Mouse (Mus musculus) retina, postnatal 7 days (tissue): ENCODE results near the gene Mta3.
"Not testable (repeated sequence)": the region's sequence is repeated elsewhere in the genome, so short reads cannot be mapped to it uniquely, and the experiment has no call there.

ENCODE experiments used
- DNase-seq: peaks from one replicate; pipeline ENCODE4 v3.0.0-alpha.2; 2012; ENCODE audit warnings: low read depth, low spot score

Gene Mta3

GRCm38 (mm10) chr17:83708891-83709290 lies 2.9 kb downstream of the Mta3 start:
- no peak for DNase-seq

GRCm38 (mm10) chr17:83709517-83709916 lies 3.6 kb downstream of the Mta3 start:
- DNase-seq, result not testable (repeated sequence)

GRCm38 (mm10) chr17:83710639-83711038 lies 4.7 kb downstream of the Mta3 start:
- DNase-seq, result no peak

- no peak for DNase-seq
Observed at GRCm38 (mm10) chr17:83712341-83712740, 6.4 kb downstream of the Mta3 start.

GRCm38 (mm10) chr17:83720449-83720848 lies 14.5 kb downstream of the Mta3 start:
- no peak for DNase-seq

GRCm38 (mm10) chr17:83721157-83721556 lies 15.2 kb downstream of the Mta3 start:
- DNase-seq, result no peak

GRCm38 (mm10) chr17:83723064-83723463 lies 17.1 kb downstream of the Mta3 start:
- DNase-seq, result no peak

GRCm38 (mm10) chr17:83726496-83726895 lies 20.5 kb downstream of the Mta3 start:
- DNase-seq, result no peak

GRCm38 (mm10) chr17:83727707-83728106 lies 21.7 kb downstream of the Mta3 start:
- no peak for DNase-seq

- DNase-seq, result no peak
Observed at GRCm38 (mm10) chr17:83729029-83729428, 23.1 kb downstream of the Mta3 start.

GRCm38 (mm10) chr17:83730123-83730522 lies 24.2 kb downstream of the Mta3 start:
- DNase-seq, result no peak

- DNase-seq, result no peak
Observed at GRCm38 (mm10) chr17:83732166-83732629, 26.2 kb downstream of the Mta3 start.

- DNase-seq, result no peak
Observed at GRCm38 (mm10) chr17:83732801-83733200, 26.8 kb downstream of the Mta3 start.

GRCm38 (mm10) chr17:83736701-83737100 lies 30.7 kb downstream of the Mta3 start:
- no peak for DNase-seq

GRCm38 (mm10) chr17:83737775-83738174 lies 31.8 kb downstream of the Mta3 start:
- no peak for DNase-seq

- DNase-seq, result no peak
Observed at GRCm38 (mm10) chr17:83740135-83740676, 34.2 kb downstream of the Mta3 start.

- no peak for DNase-seq
Observed at GRCm38 (mm10) chr17:83741243-83741642, 35.3 kb downstream of the Mta3 start.

- no peak for DNase-seq
Observed at GRCm38 (mm10) chr17:83744231-83744824, 38.4 kb downstream of the Mta3 start.

GRCm38 (mm10) chr17:83747405-83748160 lies 41.6 kb downstream of the Mta3 start:
- no peak for DNase-seq

- no peak for DNase-seq
Observed at GRCm38 (mm10) chr17:83750216-83750950, 44.4 kb downstream of the Mta3 start.

GRCm38 (mm10) chr17:83753112-83753899 lies 47.3 kb downstream of the Mta3 start:
- no peak for DNase-seq
